Mouse (Mus musculus) ES-Bruce4 (cell line): ENCODE data around the gene Patz1.

Experiments used
- CTCF ChIP-seq: IDR thresholded peaks from one replicate; pipeline ENCODE4 v1.8.1; 2011; ENCODE audit warnings: low read depth, low read length
- EP300 ChIP-seq: IDR thresholded peaks from 2 replicates; pipeline ENCODE4 v1.6.1; 2011; ENCODE audit warnings: low read depth, low read length; ENCODE audit not compliant: insufficient read depth
- POLR2A ChIP-seq: IDR thresholded peaks from one replicate; pipeline ENCODE4 v1.8.1; 2011; ENCODE audit warnings: low read length; ENCODE audit not compliant: insufficient read depth

- TF ChIP-seq POLR2A (no peak), EP300 (no peak), CTCF (no peak)
Measured at GRCm38 (mm10) chr11:3243771-3244170, 44.9 kb upstream of the Patz1 start.
